Mouse (Mus musculus) heart, adult 2 months (tissue): ENCODE data around the gene Spata18.

Experiments used
- CTCF ChIP-seq: fragments of 200-600 bp; IDR thresholded peaks from 2 replicates; pipeline ENCODE4 v1.8.1; 2022; ENCODE audit warnings: antibody characterized with exemption, mild to moderate bottlenecking, moderate library complexity
- POLR2A ChIP-seq: fragments of 200-500 bp; IDR thresholded peaks from 2 replicates; pipeline ENCODE4 v1.6.1; 2011; ENCODE audit warnings: mild to moderate bottlenecking, low read depth, low read length, control low read depth; ENCODE audit not compliant: insufficient read depth

GRCm38 (mm10) chr5:73691723-73692520 lies 40.7 kb downstream of the Spata18 start:
- TF ChIP-seq POLR2A (no peak), CTCF (no peak)
